In genomic region chr5:34186961-34187391, GRCm38 (mm10) we compare ENCODE assay signal across 8 mouse cellular contexts. TPM values are rescaled to one million over a fixed set of nuclear protein-coding genes. Genes with fewer than 3 reads are reported as not detected.
DNase-seq lines count a peak whose midpoint lies in the region; ATAC-seq and TF ChIP-seq lines count a peak whose summit lies in the region.

No protein-coding gene starts in this region.

- no peak for ATAC-seq in CD4-positive, CD25-positive, alpha-beta regulatory T cell, adult 4 months
- ATAC-seq in forebrain, embryonic 16.5 days = peak; percentile 10
- ATAC-seq in hindbrain, embryonic 14.5 days (ENCODE audit: low FRiP score) = no peak
- peak; percentile 8; the same call in 1 of the 2 replicates for ATAC-seq in midbrain, postnatal 0 days (ENCODE audit: low FRiP score)

- DNase-seq in CD4-positive, CD25-positive, alpha-beta regulatory T cell, adult 2 months (ENCODE audit: low read depth, low spot score) = peak; percentile 68
- DNase-seq in brain, adult 2 months (ENCODE audit: low read depth, low spot score) = peak; percentile 54
- DNase-seq in hindbrain, embryonic 14.5 days (ENCODE audit: low spot score) = peak; percentile 43
- peak; percentile 60 for DNase-seq in liver
- peak; percentile 42 for DNase-seq in midbrain, postnatal 0 days (ENCODE audit: low spot score)

- H3K27me3 ChIP-seq in forebrain, embryonic 16.5 days (replicated peaks; ENCODE audit: control insufficient read depth, insufficient read depth, low read length) = 0 out of 2 replicates have a peak, but pooled peaks cover 2% of the 10 kb centered on the region
- H3K27me3 ChIP-seq in hindbrain, embryonic 14.5 days (ENCODE audit: control insufficient read depth, insufficient read depth, low read length) = no peaks in the 10 kb centered on the region
- H3K27me3 ChIP-seq in midbrain, postnatal 0 days (ENCODE audit: insufficient read depth, low read length) = no peaks in the 10 kb centered on the region
- no peaks in the 10 kb centered on the region for H3K27me3 ChIP-seq in testis, adult 2 months (ENCODE audit: control insufficient read depth, insufficient read depth, low read length)

- peak; percentile 24; the same call in 1 of the 2 replicates for TF ChIP-seq POLR2A in testis, adult 2 months (IDR thresholded peaks at IDR 0.05; ENCODE audit: control insufficient read depth, low read depth, low read length)

- H3K4me1 ChIP-seq in forebrain, embryonic 16.5 days (replicated peaks; ENCODE audit: control insufficient read depth, insufficient read depth, low read length) = peaks cover 34% of the 10 kb centered on the region
- H3K4me1 ChIP-seq in hindbrain, embryonic 14.5 days (replicated peaks; ENCODE audit: control insufficient read depth, insufficient read depth, low read length) = peaks cover 44% of the 10 kb centered on the region
- H3K4me1 ChIP-seq in midbrain, postnatal 0 days (ENCODE audit: insufficient read depth, low read length) = peaks cover 43% of the 10 kb centered on the region
- peaks cover 26% of the 10 kb centered on the region for H3K4me1 ChIP-seq in testis, adult 2 months (ENCODE audit: control insufficient read depth, insufficient read depth, low read length)

- no peak for TF ChIP-seq CTCF in midbrain, postnatal 0 days (IDR thresholded peaks at IDR 0.05)
- TF ChIP-seq CTCF in testis, adult 2 months (IDR thresholded peaks at IDR 0.05; ENCODE audit: control insufficient read depth, insufficient read depth, insufficient replicate concordance, low read depth, low read length) = no peak

- H3K9me3 ChIP-seq in forebrain, embryonic 16.5 days (ENCODE audit: control insufficient read depth, low read length) = no peaks in the 10 kb centered on the region
- no peaks in the 10 kb centered on the region for H3K9me3 ChIP-seq in hindbrain, embryonic 14.5 days (ENCODE audit: control insufficient read depth, low read length)
- H3K9me3 ChIP-seq in midbrain, postnatal 0 days (ENCODE audit: low read length) = no peaks in the 10 kb centered on the region

- H3K4me3 ChIP-seq in forebrain, embryonic 16.5 days (replicated peaks; ENCODE audit: low read length) = peak overlapping the region; percentile 89
- H3K4me3 ChIP-seq in hindbrain, embryonic 14.5 days (replicated peaks; ENCODE audit: low read length) = peak overlapping the region; percentile 96
- peak overlapping the region; percentile 93 for H3K4me3 ChIP-seq in midbrain, postnatal 0 days (ENCODE audit: low read depth, low read length)
- peak overlapping the region; percentile 92 for H3K4me3 ChIP-seq in testis, adult 2 months (ENCODE audit: control insufficient read depth, low read depth, low read length)

- H3K27ac ChIP-seq in forebrain, embryonic 16.5 days (ENCODE audit: low read length) = peak overlapping the region; percentile 87
- H3K27ac ChIP-seq in hindbrain, embryonic 14.5 days = peak overlapping the region; percentile 92
- H3K27ac ChIP-seq in midbrain, postnatal 0 days (ENCODE audit: low read depth, low read length) = peak overlapping the region; percentile 91
- peak overlapping the region; percentile 76 for H3K27ac ChIP-seq in testis, adult 2 months (ENCODE audit: control insufficient read depth, insufficient read depth, low read depth, low read length)

- peak overlapping the region; percentile 87 for H3K9ac ChIP-seq in forebrain, embryonic 16.5 days (replicated peaks; ENCODE audit: low read depth, low read length)
- H3K9ac ChIP-seq in hindbrain, embryonic 14.5 days = peak overlapping the region; percentile 87
- peak overlapping the region; percentile 91 for H3K9ac ChIP-seq in midbrain, postnatal 0 days (replicated peaks; ENCODE audit: low read length, poor library complexity, severe bottlenecking)

- H3K36me3 ChIP-seq in forebrain, embryonic 16.5 days (ENCODE audit: control insufficient read depth, insufficient read depth) = no peaks in the 10 kb centered on the region
- peaks cover 16% of the 10 kb centered on the region for H3K36me3 ChIP-seq in hindbrain, embryonic 14.5 days (replicated peaks; ENCODE audit: control insufficient read depth, insufficient read depth)
- H3K36me3 ChIP-seq in midbrain, postnatal 0 days (ENCODE audit: insufficient read depth, low read length) = peaks cover 16% of the 10 kb centered on the region; the same call in 1 of the 2 replicates
- no peaks in the 10 kb centered on the region; the same call in 1 of the 2 replicates for H3K36me3 ChIP-seq in testis, adult 2 months (ENCODE audit: control insufficient read depth, insufficient read depth, low read length)

- WGBS in forebrain, embryonic 16.5 days = under 1% methylated on average over 31 of the region's 46 CpGs
- under 1% methylated on average over 38 of the region's 46 CpGs for WGBS in hindbrain, embryonic 14.5 days
- WGBS in midbrain, postnatal 0 days = 1% methylated on average over 39 of the region's 46 CpGs

- H3K4me2 ChIP-seq in forebrain, embryonic 16.5 days (ENCODE audit: low read length) = peak overlapping the region; percentile 92
- peak overlapping the region; percentile 92 for H3K4me2 ChIP-seq in hindbrain, embryonic 14.5 days (replicated peaks)
- H3K4me2 ChIP-seq in midbrain, postnatal 0 days (ENCODE audit: low read depth, low read length, poor library complexity, severe bottlenecking) = peak overlapping the region; percentile 97

RNA-seq across cellular contexts. Expression of gene Mxd4, which starts 0.5 kb away (rescaled TPM):
- 100 to 1,000 TPM; 128 to 166 TPM for polyA plus RNA-seq in CD4-positive, CD25-positive, alpha-beta regulatory T cell, adult 4 months (2017; shearing (Covaris generic))
- 37.1 and 47.2 TPM in 2 replicates for polyA plus RNA-seq in forebrain, embryonic 16.5 days (2015; fragmentation: Nextera tagmentation; extraction: Ambion mirVana)
- polyA plus RNA-seq in hindbrain, embryonic 14.5 days (2014; fragmentation: Nextera tagmentation; extraction: Ambion mirVana) = 32.9 and 34.1 TPM in 2 replicates
- total RNA-seq in midbrain, postnatal 0 days (2014; rRNA removed) = 87.3 and 90.2 TPM in 2 replicates
- 16.7 and 18.7 TPM in 2 replicates for polyA plus RNA-seq in midbrain, postnatal 0 days (2015; fragmentation: Nextera tagmentation; extraction: Ambion mirVana)
- 137 and 141 TPM in 2 replicates for polyA plus RNA-seq in testis, adult 2 months (2012; rRNA removed)

RNA-seq across cellular contexts. Expression of gene Haus3, which starts 17.6 kb away (rescaled TPM):
- polyA plus RNA-seq in CD4-positive, CD25-positive, alpha-beta regulatory T cell, adult 4 months (2017; shearing (Covaris generic)) = 10 to 100 TPM; 80.1 to 90.0 TPM
- 18.0 and 23.1 TPM in 2 replicates for polyA plus RNA-seq in forebrain, embryonic 16.5 days (2015; fragmentation: Nextera tagmentation; extraction: Ambion mirVana)
- polyA plus RNA-seq in hindbrain, embryonic 14.5 days (2014; fragmentation: Nextera tagmentation; extraction: Ambion mirVana) = 12.1 and 14.1 TPM in 2 replicates
- 7.6 and 9.9 TPM in 2 replicates for total RNA-seq in midbrain, postnatal 0 days (2014; rRNA removed)
- 8.2 and 10.3 TPM in 2 replicates for polyA plus RNA-seq in midbrain, postnatal 0 days (2015; fragmentation: Nextera tagmentation; extraction: Ambion mirVana)
- polyA plus RNA-seq in testis, adult 2 months (2012; rRNA removed) = 1.5 and 2.3 TPM in 2 replicates

RNA-seq across cellular contexts. Expression of gene Poln, which starts 17.7 kb away (rescaled TPM):
- 1 to 10 TPM in 1 of 2 experiments, under 1 TPM in 1; 0.77 to 3.5 TPM for polyA plus RNA-seq in CD4-positive, CD25-positive, alpha-beta regulatory T cell, adult 4 months (2017; shearing (Covaris generic))
- polyA plus RNA-seq in forebrain, embryonic 16.5 days (2015; fragmentation: Nextera tagmentation; extraction: Ambion mirVana) = 0.37 and 0.73 TPM in 2 replicates
- polyA plus RNA-seq in hindbrain, embryonic 14.5 days (2014; fragmentation: Nextera tagmentation; extraction: Ambion mirVana) = 0.47 and 0.98 TPM in 2 replicates
- total RNA-seq in midbrain, postnatal 0 days (2014; rRNA removed) = 0.05 and 0.42 TPM in 2 replicates
- 0.67 and 0.90 TPM in 2 replicates for polyA plus RNA-seq in midbrain, postnatal 0 days (2015; fragmentation: Nextera tagmentation; extraction: Ambion mirVana)
- 18.6 and 20.9 TPM in 2 replicates for polyA plus RNA-seq in testis, adult 2 months (2012; rRNA removed)

Comparison
In these comparisons a context has a peak if more than half of its experiments do, and no peak if none do; other contexts are left out.
1. ATAC-seq: peak in forebrain, embryonic 16.5 days (single experiment) and midbrain, postnatal 0 days (single experiment); none in CD4-positive, CD25-positive, alpha-beta regulatory T cell, adult 4 months (single experiment) and hindbrain, embryonic 14.5 days (single experiment).
2. Peak in every context shown above with its lines, with median percentiles within 50 percentile points of each other: DNase-seq, H3K27ac ChIP-seq, H3K4me2 ChIP-seq, H3K4me3 ChIP-seq and H3K9ac ChIP-seq.